Mouse (Mus musculus) frontal cortex, postnatal 36 days (tissue): ENCODE measurements at regions not wholly inside any gene's neighbourhood (a gene's known extent, or its start where the extent isn't known, plus 50 kb on each side); places are given as distances from the start of the nearest gene placed in this dataset.

ENCODE experiments used
- DNase-seq, 2 experiments: peaks; one replicate each; pipeline ENCODE4 v3.0.0; 2022; ENCODE audit warnings: low spot score in 2 of 2

- no peak for DNase-seq
Measured at GRCm38 (mm10) chr8:115549112-115549511, 158.5 kb downstream of the Maf start.

GRCm38 (mm10) chr8:115544067-115544466, 163.5 kb downstream of the Maf start:
- no peak for DNase-seq

GRCm38 (mm10) chr8:115542935-115543334, 164.7 kb downstream of the Maf start:
- no peak for DNase-seq

- DNase-seq, result no peak
Measured at GRCm38 (mm10) chr8:115539600-115539999, 168.0 kb downstream of the Maf start.

- no peak for DNase-seq
Measured at GRCm38 (mm10) chr8:115538236-115538635, 169.4 kb downstream of the Maf start.

DNA sequence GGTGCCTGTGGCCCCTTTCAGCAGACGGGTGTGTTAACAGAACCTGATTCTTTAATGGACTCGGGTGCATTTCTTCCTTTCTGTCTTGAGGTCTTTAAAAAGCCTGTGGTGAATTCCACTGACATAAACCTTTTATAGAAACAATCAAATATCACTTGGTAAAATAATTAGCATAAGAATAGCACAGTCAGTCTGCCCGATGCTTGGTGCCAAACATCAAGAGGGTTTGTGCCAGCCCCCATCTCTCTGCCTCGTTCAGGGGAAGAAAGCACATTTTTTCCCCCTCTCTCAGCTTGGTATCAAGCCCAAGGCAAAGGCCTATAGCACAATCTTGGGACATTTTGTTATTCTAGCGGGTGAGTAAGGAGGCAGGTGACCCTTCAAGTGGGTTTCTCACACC, 169.8 kb downstream of the Maf start:
- no peak for DNase-seq

DNA sequence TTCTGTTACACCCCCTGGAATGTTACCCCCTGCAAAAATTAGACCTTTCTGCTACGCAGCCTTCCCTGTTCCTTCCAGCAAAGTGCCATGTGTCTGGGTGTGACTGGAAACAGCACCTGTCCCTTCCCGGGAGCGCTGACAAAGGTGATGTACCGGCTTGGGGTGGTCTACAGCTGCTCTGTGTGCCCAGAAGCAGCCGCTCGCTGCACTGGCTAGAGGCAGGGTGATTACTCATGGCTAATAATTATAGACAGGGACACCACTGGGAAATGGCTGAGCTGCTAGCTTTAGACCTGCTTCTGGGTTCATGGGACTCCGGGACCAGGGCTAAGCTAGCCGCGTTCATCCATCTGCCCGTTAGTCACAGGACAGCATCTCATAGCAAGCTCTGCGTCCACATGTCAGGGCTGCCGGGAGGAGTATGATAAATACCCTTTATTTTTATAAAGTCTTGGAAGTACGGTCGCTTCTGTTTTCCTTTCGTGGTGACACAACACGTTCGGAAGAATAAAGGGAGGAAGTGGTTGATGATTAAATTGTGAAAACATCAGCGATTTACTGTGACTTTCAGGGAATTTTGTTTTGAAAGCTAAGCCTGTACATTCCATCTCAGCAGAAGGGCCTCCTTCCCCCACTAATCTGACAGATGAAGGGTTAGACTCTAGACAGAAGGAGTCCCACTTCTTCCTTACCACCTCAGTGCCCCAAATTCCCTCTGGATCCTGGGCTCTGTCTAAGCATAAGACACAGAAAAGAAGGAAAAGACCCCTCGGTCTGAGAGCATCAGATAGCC, 170.8 kb downstream of the Maf start:
- no peak for DNase-seq

DNA sequence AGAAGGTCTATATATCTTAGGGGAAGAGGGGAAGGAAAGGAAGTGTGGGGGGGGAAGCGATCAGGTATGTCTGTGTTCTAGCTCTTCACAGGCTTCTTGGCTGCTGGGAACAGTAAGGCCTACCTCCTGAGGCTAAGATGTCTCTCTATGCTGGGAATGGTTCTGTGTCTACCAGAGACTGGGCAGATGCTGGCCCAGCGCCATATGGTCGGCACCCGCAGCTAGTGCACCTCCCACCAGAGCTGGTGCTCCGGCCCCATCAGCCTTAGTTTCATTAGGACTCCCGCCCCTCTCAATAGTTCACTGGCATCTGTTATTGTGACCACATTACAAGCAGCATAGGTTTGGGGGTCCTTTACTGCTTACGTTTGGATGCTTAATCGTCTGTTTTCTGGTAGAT, 171.6 kb downstream of the Maf start:
- no peak for DNase-seq

- no peak for DNase-seq
Measured at GRCm38 (mm10) chr8:115534030-115534429, 173.6 kb downstream of the Maf start.

- DNase-seq, result no peak
Measured at GRCm38 (mm10) chr8:115531343-115531742, 176.3 kb downstream of the Maf start.

DNA sequence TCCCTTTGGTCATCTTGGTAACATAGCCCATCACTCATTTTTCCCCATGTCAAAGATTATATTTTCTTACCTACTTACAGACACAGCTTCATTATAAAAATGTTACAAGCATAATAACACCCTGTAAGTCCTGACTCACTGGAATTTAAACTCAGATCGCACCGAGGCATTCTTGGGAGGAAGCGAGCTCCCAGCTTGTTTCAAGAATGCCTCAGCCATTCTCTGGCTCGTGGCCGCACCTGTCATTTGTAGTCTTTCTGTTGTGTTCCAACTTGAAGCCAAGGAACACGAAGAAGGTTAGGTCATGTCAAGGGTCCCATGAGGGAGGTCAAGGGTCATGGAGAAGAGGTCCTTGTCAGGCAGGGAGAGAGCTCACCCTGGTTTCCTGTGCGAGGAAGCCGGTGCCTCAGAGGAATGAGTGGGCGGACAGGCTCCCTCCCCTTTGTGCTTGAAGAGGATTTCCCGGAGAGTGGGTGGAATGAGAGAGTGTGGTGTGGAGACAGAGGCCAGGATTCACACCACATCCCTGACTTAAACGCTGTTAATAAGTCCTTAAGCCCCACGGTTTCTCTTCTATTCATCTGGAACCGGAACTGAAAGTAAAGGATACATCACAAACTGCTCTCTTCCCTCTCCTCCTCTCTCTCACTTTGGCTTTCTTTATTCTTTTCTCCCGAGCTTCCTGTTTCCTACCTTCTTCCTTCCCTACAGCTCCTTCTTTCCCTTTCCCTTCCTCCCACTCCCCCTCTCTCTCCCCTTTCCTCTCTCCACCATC, 177.8 kb downstream of the Maf start:
- peak; percentile 31 to 34 for DNase-seq

GRCm38 (mm10) chr8:115528879-115529278, 178.7 kb downstream of the Maf start:
- no peak for DNase-seq

DNA sequence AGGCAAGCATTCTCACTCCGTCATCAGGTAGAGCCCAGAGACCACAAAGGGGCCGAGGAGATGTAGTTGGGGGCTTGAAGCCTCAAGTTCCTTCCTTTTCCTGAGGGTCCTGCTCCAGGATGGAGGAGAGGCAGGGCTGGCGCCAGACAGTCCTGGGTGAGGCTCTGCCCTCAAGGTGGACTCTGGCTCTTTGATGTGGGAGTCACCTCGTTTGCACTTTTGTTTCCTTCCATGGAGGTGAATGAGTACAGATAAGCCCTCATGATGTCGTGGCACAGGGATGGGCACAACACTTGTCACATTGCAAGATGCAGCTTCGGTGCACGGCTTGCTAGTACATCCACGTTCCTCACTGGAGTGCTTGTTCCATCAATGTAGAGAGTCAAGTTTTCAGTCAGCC, 182.4 kb downstream of the Maf start:
- no peak for DNase-seq

DNA sequence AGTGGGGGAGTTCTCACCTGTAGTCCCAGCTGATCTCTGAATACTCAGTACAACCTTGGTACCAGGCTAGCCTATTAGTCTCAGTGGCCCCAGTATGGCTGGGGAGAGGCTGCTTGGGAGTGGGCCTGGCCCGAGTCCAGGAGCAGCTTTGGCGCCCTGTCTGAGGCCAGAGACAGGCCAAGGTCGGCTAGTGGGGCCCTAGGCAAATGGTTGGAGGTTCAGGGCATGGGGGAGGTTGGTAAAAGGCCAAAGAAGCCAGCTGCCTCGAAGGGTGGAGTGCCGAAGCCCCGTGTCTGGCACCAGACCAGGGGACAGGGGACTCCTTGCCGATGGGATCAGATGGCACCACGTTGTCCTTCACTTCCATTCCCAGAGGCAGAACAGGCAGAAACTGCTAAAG, 182.9 kb downstream of the Maf start:
- DNase-seq, result no peak

GRCm38 (mm10) chr8:115522527-115522926, 185.1 kb downstream of the Maf start:
- no peak for DNase-seq

- no peak for DNase-seq
Measured at GRCm38 (mm10) chr8:115515647-115516046, 191.9 kb downstream of the Maf start.

DNA sequence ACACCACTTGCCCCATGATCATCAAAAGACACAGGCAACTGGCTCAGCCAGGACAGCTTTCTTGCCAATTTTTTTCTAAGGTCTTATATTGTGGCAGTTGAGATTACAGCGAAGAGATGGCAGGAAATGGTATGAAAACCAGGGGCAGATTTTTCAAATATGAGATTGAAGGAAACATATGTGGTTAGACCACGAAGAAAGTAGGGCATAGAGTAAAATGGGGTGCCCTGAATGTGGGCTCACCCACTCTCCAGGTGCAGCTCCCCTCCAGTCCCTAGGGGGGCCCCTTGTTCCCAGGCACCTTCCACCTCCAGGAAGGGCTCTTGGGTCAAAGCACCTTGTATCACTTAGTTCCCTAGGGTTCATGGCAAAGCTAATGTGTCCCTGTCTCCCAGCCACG, 193.1 kb downstream of the Maf start:
- no peak for DNase-seq

DNA sequence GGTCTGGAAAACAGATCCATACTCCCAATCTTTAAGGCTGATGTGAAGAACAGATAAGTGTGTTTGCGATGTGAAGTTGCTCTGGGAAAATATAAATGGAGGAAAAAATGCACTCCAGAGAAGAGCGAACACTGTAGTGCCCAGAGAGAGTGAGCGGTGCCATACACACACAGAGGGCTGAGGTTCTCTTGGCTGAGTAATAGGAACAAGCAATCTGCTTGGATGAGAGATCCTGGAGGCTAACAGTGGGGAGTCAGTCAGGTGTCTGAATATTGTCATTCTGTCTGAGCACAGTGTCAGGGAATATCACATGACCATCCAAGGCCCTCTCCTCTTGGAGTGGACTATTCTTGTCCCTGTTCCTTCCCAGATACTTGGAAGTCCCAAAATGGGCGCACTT, 200.4 kb downstream of the Maf start:
- DNase-seq, result no peak

GRCm38 (mm10) chr8:115506741-115507140, 200.9 kb downstream of the Maf start:
- DNase-seq, result no peak

- no peak for DNase-seq
Measured at GRCm38 (mm10) chr8:115496016-115496415, 211.6 kb downstream of the Maf start.

- DNase-seq, result no peak
Measured at GRCm38 (mm10) chr8:115494353-115494752, 213.2 kb downstream of the Maf start.

DNA sequence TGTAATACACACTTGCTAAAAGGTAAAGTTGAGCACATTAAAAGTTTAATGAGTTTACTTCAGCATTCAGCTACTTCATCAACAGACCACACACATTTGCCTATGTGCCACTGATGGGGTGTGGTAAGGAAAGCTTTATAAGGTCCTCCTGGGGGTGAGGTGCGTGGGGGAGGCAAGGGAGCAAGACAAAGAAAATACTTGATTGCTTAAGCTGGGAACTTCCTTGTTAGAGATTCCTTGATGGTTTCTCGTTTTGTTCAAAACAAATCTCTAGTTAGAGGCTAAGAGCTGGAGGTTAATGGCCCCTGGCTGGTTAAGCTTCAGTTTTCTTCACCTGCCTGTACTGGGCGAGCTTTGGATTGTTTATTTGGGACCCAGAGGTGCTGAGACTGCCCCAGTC, 220.7 kb downstream of the Maf start:
- DNase-seq, result no peak

- DNase-seq, result no peak
Measured at GRCm38 (mm10) chr8:115481136-115481535, 226.5 kb downstream of the Maf start.
